Mouse (Mus musculus) cerebellum, adult 2 months (tissue): ENCODE data around the gene Lman2. TPM values are rescaled to one million over a fixed set of nuclear protein-coding genes. Genes with fewer than 3 reads are reported as not detected.

ENCODE experiments used
- DNase-seq, 2 experiments: peaks; one replicate each; pipeline ENCODE4 v3.0.0; 2021
- H3K27ac ChIP-seq: fragments of 200-500 bp; 2 replicates; pipeline ENCODE4 v1.5.1; 2012; ENCODE audit warnings: low read length, control low read depth, inconsistent platforms; ENCODE audit not compliant: insufficient read depth
- H3K27me3 ChIP-seq: fragments of 200-500 bp; 2 replicates; pipeline ENCODE4 v1.6.1; 2012; ENCODE audit warnings: inconsistent platforms, mild to moderate bottlenecking, low read length, moderate library complexity; ENCODE audit not compliant: control insufficient read depth, insufficient read depth
- H3K4me1 ChIP-seq: fragments of 200-500 bp; 2 replicates; pipeline ENCODE4 v1.6.1; 2011; ENCODE audit warnings: low read length; ENCODE audit not compliant: control insufficient read depth, insufficient read depth
- H3K4me3 ChIP-seq: fragments of 200-500 bp; replicated peaks from 2 replicates; pipeline ENCODE3; 2011; ENCODE audit warnings: mild to moderate bottlenecking, low read depth, low read length, control low read depth; ENCODE audit not compliant: insufficient read depth
- CTCF ChIP-seq: fragments of 200-500 bp; IDR thresholded peaks from 2 replicates; pipeline ENCODE4 v1.5.1; 2011; ENCODE audit warnings: low read depth, mild to moderate bottlenecking, control low read depth, low read length, moderate library complexity, borderline replicate concordance; ENCODE audit not compliant: insufficient read depth
- POLR2A ChIP-seq: fragments of 200-500 bp; IDR thresholded peaks from 2 replicates; pipeline ENCODE4 v1.6.1; 2011; ENCODE audit warnings: low read length, control low read depth, borderline replicate concordance; ENCODE audit not compliant: insufficient read depth
- WGBS: fragments of 180-500 bp; shearing (Covaris S2); methylation state at CpG from one replicate; pipeline ENCODE4 v1.1.7; 2018; 5-methylcytosine and 5-hydroxymethylcytosine counted together
- polyA plus RNA-seq: library from polyadenylated mRNA; depleted of rRNA; stranded (reverse); fragments of >200 nt; gene quantifications from 2 replicates; pipeline ENCODE4 v1.2.3, GENCODE M21; 2012; rRNA removed

Gene Lman2
- polyA plus RNA-seq, 1 experiment = 65.1 TPM

GRCm38 (mm10) chr13:55314891-55315412 is 47.6 kb downstream of the Lman2 start:
- H3K27me3 ChIP-seq = no peaks in the 10 kb centered on the region
- 66% methylated on average over 2 of the region's 2 CpGs for WGBS
- H3K4me1 ChIP-seq = peaks cover 1% of the 10 kb centered on the region; the same call in 1 of the 2 replicates
- DNase-seq = no peak
- no peak overlapping the region for H3K27ac ChIP-seq
- no peak for TF ChIP-seq POLR2A
- no peak overlapping the region for H3K4me3 ChIP-seq

GRCm38 (mm10) chr13:55313051-55313450 is 49.5 kb downstream of the Lman2 start:
- DNase-seq = no peak
- 47% methylated on average over 9 of the region's 9 CpGs for WGBS
- no peaks in the 10 kb centered on the region for H3K4me1 ChIP-seq
- H3K27ac ChIP-seq = no peak overlapping the region
- no peak overlapping the region for H3K4me3 ChIP-seq
- H3K27me3 ChIP-seq = no peaks in the 10 kb centered on the region
- TF ChIP-seq POLR2A = no peak
- no peak for TF ChIP-seq CTCF

- TF ChIP-seq CTCF (no peak), POLR2A (no peak)
- H3K27ac ChIP-seq = no peak overlapping the region
- no peak overlapping the region for H3K4me3 ChIP-seq
- no peaks in the 10 kb centered on the region for H3K27me3 ChIP-seq
- no peak for DNase-seq
- H3K4me1 ChIP-seq = no peaks in the 10 kb centered on the region
- 54% methylated on average over 8 of the region's 8 CpGs for WGBS
These were observed 50.5 kb downstream of the Lman2 start for GRCm38 (mm10) chr13:55312028-55312630.

- H3K27me3 ChIP-seq = no peaks in the 10 kb centered on the region
- DNase-seq = no peak
- 90% methylated on average over 5 of the region's 5 CpGs for WGBS
- H3K4me1 ChIP-seq = no peaks in the 10 kb centered on the region
- H3K27ac ChIP-seq = no peak overlapping the region
- H3K4me3 ChIP-seq = no peak overlapping the region
- TF ChIP-seq CTCF (no peak), POLR2A (no peak)
These were observed 61.7 kb downstream of the Lman2 start for GRCm38 (mm10) chr13:55300913-55301312.

GRCm38 (mm10) chr13:55296760-55297159 is 65.8 kb downstream of the Lman2 start:
- no peak for DNase-seq
- WGBS = 94% methylated on average over 1 of the region's 1 CpGs
- H3K27me3 ChIP-seq = no peaks in the 10 kb centered on the region
- H3K4me3 ChIP-seq = no peak overlapping the region
- TF ChIP-seq CTCF (no peak), POLR2A (no peak)
- no peaks in the 10 kb centered on the region for H3K4me1 ChIP-seq
- no peak overlapping the region for H3K27ac ChIP-seq

Other genes with a start within 250 kb of the Lman2 start
- gene Gm17617, start 229.2 kb downstream of the Lman2 start, polyA plus RNA-seq = not detected in 2 replicates
- 0.05 and 0.16 TPM in 2 replicates for gene Fgfr4, start 210.1 kb downstream of the Lman2 start, polyA plus RNA-seq
- gene Nsd1, start 153.0 kb downstream of the Lman2 start, polyA plus RNA-seq = 47.5 and 49.5 TPM in 2 replicates
- gene Prelid1, start 42.3 kb downstream of the Lman2 start, polyA plus RNA-seq = 186 and 191 TPM in 2 replicates
- gene Rab24, start 40.8 kb downstream of the Lman2 start, polyA plus RNA-seq = 146 and 148 TPM in 2 replicates
- gene Mxd3, start 33.0 kb downstream of the Lman2 start, polyA plus RNA-seq = 0.17 and 0.38 TPM in 2 replicates
- gene Rgs14, start 6.9 kb upstream of the Lman2 start, polyA plus RNA-seq = 0.30 and 0.46 TPM in 2 replicates
- not detected in 2 replicates for gene Slc34a1, start 35.4 kb upstream of the Lman2 start, polyA plus RNA-seq
- gene Pfn3, start 52.4 kb upstream of the Lman2 start, polyA plus RNA-seq = not detected in 2 replicates
- gene F12, start 64.0 kb upstream of the Lman2 start, polyA plus RNA-seq = 0.05 and 0.11 TPM in 2 replicates
- gene Grk6, start 82.3 kb upstream of the Lman2 start, polyA plus RNA-seq = 52.7 and 53.9 TPM in 2 replicates
- 10.7 and 13.0 TPM in 2 replicates for gene Prr7, start 101.5 kb upstream of the Lman2 start, polyA plus RNA-seq
- 97.4 and 108 TPM in 2 replicates for gene Dbn1, start 125.3 kb upstream of the Lman2 start, polyA plus RNA-seq
- 66.8 and 67.2 TPM in 2 replicates for gene Pdlim7, start 150.9 kb upstream of the Lman2 start, polyA plus RNA-seq
- gene Dok3, start 166.5 kb upstream of the Lman2 start, polyA plus RNA-seq = 9.3 and 9.8 TPM in 2 replicates
- 66.3 and 70.3 TPM in 2 replicates for gene Ddx41, start 173.9 kb upstream of the Lman2 start, polyA plus RNA-seq
- gene Fam193b, start 208.3 kb upstream of the Lman2 start, polyA plus RNA-seq = 127 and 128 TPM in 2 replicates
- gene Tmed9, start 210.9 kb upstream of the Lman2 start, polyA plus RNA-seq = 107 and 113 TPM in 2 replicates
- gene B4galt7, start 237.1 kb upstream of the Lman2 start, polyA plus RNA-seq = 27.9 and 32.0 TPM in 2 replicates